Mouse (Mus musculus) MEL-GATA-1-ER (cell line): ENCODE measurements around the gene Mpzl3.
A peak's percentile ranks its signal among the peaks of the same experiment; 100 is the strongest.
"Not testable (repeated sequence)": the region's sequence is repeated elsewhere in the genome, so short reads cannot be mapped to it uniquely, and the experiment has no call there.

Source experiments
- DNase-seq: peaks from one replicate; pipeline ENCODE4 v3.0.0-alpha.2; 2012; ENCODE audit warnings: low read depth; ENCODE audit errors: extremely low read depth

Gene Mpzl3

DNA sequence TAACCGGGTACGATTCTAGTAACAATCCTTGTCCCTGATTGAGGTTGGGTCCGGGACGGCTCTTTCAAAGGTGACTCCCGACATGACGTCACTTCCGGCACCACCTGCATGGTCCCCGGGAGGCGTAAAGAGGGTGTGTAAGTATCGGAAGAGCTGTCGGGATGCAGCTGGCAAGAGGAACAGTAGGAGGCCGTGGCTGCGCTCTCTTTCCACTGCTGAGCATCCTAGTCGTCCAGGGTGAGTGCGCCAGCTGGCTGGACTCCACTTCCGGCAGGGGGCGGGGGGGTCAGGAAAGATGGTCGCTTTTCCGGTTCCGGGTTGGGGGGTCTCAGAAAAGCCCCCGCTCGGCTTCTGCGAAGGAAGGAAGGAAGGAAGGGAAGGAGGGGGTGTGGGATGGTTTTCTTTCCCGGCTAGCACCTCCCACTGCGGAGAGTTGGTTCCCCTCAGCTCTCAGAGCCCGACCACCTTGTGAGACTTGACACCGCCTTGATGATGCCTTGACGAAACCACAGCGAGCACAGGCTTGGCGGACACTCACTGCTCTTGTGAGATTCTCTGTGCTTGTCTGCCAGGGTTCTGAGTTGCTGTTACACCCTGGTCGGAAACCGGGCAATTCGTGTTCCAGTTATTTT, at the start of gene Mpzl3:
Mpzl3 (plus strand) TSS at position 105 of the 632 bp plus-strand sequence.
- DNase-seq, result no peak

- DNase-seq, result no peak
These were observed 47.6 kb upstream of the Mpzl3 start for GRCm38 (mm10) chr9:45007404-45007803.

DNA sequence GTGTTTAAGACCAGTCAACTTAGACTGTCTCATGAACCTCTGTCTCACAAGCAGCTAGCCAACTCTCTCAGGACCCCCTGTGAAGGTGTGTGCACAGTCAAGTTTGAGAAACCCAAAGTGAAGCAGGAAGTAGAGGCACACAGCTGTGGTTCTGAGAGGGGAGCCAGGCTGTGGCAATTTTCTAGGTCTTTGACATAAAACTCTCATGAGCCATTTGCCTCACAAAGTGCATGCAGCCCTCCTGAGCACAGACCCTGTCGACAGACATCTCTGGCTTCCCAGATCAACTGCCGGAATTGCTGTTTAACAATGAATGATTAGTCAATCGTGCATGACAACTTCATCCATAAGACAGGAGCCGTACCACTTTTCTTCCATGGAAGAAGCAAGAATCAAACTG, 46.6 kb upstream of the Mpzl3 start:
- DNase-seq, result no peak

GRCm38 (mm10) chr9:45009180-45010078, 45.6 kb upstream of the Mpzl3 start, which contains the start of gene Cd3e:
Gene Cd3e (minus strand): TSS chr9:45009627.
- DNase-seq, result no peak

DNA sequence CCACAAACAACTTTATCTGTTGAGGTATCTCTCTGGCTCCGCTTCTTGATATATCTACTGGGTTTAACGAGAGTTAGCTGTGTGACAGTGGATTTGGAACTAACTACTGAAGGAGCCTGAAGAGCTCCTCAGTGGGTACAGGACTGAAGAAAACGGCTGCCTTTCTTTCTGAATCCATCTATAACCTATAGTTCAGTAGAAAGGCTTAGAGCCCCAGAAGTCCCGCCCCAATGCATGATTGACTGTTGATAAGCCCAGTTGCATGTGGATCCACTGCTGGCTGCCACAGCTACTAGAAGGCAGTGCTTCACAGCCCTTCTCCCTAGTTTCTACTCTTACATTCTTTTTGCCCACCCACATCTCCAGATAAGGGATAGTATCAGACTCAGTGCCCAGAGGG, 44.5 kb upstream of the Mpzl3 start:
- DNase-seq, result no peak

DNA sequence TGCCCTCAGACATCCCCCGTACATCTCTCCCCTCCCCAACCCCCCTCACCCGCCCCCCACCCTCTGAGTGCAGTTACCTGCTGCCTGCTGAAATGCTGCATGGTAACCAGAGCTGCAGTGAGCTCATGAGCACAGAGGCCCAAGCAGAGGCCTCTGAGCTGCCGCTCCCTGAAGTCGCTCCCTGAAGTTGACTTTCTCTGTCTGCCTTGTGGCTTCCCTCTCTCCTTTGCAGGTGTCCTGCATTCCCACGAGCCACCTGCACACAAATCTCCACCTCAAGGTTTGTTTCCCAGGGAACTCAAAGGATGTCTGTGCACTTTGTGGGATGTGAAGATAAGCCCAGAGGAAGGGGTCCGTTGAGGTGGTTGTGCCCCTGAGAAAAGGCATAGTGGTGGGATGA, 43.7 kb upstream of the Mpzl3 start:
- DNase-seq, result no peak

DNA sequence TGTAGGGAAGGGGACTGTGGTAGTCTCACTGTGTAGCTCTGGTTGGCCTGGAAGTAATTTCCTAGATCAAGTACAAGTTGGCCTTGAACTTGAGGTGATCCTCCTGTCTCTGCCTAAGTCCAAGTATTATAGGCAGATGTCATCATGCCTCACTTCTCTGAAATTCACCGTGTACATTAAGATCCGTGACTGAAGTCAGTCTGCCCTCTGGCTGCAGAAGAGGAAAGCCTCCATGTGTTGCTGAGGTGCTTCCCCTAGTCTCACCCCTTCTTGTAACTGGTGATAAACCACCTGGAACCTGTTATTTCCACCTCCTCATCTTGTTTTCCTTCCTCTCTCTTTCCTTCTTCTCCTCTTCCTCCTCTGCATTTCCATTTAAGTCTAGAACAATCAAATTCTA, 40.1 kb upstream of the Mpzl3 start:
- DNase-seq, result no peak

GRCm38 (mm10) chr9:45015841-45016240, 39.1 kb upstream of the Mpzl3 start:
- no peak for DNase-seq

GRCm38 (mm10) chr9:45018031-45018430, 37.0 kb upstream of the Mpzl3 start:
- DNase-seq, result no peak

GRCm38 (mm10) chr9:45022800-45023199, 32.2 kb upstream of the Mpzl3 start:
- DNase-seq, result peak; percentile 45

- DNase-seq, result no peak
These were observed 31.3 kb upstream of the Mpzl3 start for GRCm38 (mm10) chr9:45023638-45024037.

DNA sequence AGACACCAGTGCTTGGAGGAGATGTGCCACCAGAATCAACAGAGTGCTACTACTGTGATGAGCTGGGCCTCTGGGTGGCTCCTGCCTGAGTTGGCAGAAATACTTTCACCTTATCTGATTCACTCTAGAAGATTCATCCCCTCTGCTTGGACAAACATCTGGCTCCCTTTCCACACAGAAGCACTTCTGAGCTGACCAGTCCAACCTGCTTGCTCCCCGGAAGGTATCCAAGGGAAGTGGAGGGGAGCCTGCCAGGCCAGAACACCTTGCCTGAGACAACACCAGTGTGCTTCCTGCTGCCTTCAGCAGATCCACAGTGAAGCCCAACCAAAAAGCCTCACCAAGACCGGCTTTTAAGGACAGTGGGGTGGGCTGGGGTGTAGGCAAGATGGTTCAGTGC, 30.8 kb upstream of the Mpzl3 start:
- no peak for DNase-seq

DNA sequence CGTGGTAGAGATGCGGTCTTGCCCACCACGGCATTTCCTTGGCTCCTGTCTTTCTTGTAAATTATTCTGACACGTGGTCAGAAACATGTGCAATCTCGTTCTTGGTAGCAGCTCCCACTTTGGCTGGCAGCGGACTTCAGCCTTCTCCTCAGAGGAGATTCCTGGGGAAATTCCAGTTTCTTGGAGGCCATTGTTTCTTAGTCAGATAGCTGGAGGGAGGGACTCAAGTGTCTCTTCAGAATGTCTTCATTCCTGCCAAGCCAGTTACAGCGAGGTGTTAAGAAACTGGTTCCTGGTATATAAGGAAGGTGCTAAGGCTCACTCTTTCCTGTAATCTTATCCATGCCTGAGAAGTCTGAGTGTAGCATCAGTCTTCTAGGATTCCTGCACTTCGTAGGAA, 27.6 kb upstream of the Mpzl3 start:
- no peak for DNase-seq

- DNase-seq, result no peak
These were observed 24.6 kb upstream of the Mpzl3 start for GRCm38 (mm10) chr9:45030341-45030740.

DNA sequence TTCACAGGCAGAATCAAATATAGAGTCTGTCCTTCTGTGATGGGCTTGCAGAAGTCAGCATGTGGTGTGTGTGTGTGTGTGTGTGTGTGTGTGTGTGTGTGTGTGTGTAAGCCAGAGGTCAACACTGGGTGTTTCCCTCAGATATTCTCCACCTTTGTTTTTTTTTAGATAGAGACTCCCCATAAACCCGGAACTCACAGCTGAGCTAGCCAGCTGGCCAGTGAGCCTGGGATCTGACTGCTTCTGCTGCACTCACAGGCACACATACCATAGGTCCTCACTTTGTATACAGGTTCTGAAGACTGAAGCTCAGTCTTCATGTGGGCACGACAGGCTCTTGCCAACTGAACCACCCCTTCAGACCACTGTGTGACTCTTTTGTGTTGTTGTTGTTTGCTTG, 22.7 kb upstream of the Mpzl3 start:
- no peak for DNase-seq

GRCm38 (mm10) chr9:45034526-45034925, 20.5 kb upstream of the Mpzl3 start:
- DNase-seq, result no peak

DNA sequence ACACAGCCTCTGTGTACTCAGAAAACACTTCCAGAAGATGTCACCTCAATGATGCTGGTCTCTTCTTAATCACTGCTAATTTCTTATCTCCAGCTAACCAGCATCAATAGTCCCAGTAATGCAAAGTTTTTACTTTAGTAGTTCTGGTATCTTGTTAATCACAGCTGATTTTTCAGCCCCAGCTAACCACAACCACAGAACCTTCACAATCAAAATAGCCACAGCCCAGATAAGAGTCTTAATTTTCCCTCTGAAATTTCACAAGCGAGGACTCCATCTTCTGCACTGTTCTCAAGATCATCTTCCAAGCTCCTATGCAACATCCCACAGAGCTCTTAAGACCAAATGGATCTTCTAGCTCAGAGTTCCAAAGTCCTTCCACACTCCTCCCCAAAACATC, 17.2 kb upstream of the Mpzl3 start:
- not testable (repeated sequence) for DNase-seq

- no peak for DNase-seq
These were observed 15.5 kb upstream of the Mpzl3 start, which contains the start of gene Mpzl2 for GRCm38 (mm10) chr9:45039499-45039898. Gene Mpzl2 (plus strand): TSS chr9:45039799.

- no peak for DNase-seq
These were observed 14.7 kb upstream of the Mpzl3 start for GRCm38 (mm10) chr9:45040066-45040845.

DNA sequence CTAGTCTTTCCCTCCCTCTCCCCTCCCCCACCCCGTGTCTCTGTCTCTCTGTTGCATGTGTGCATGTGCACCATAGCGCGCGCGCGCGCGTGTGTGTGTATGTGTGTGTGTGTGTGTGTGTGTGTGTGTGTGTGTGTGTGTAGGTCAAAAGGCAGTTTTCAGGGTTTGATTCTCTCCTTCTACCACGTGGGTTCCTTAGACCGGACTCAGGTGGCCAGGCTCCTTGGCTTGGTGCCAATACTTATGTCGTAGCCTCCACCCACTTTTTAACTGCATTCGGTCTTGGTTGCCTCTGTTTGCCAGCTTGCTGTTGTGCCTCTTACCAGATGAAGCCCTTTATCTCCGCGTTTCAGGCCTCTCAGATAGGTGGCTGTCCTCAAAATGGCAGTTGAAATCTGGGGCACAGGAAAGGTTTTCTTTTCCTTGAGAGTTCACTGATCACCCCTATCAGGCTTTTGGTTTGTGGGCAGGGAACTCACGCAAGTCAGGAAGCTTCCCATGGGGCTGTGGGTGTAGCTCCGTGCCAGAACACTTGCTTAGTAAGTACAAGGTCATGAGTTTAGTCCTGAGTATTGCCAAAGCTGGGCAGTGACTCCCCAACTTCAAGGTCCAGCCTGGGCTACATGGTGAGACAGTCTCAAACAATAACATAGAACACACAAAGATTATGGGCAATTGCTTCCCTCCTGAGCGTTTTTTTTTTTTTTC, 13.7 kb upstream of the Mpzl3 start:
- DNase-seq, result peak; percentile 88

DNA sequence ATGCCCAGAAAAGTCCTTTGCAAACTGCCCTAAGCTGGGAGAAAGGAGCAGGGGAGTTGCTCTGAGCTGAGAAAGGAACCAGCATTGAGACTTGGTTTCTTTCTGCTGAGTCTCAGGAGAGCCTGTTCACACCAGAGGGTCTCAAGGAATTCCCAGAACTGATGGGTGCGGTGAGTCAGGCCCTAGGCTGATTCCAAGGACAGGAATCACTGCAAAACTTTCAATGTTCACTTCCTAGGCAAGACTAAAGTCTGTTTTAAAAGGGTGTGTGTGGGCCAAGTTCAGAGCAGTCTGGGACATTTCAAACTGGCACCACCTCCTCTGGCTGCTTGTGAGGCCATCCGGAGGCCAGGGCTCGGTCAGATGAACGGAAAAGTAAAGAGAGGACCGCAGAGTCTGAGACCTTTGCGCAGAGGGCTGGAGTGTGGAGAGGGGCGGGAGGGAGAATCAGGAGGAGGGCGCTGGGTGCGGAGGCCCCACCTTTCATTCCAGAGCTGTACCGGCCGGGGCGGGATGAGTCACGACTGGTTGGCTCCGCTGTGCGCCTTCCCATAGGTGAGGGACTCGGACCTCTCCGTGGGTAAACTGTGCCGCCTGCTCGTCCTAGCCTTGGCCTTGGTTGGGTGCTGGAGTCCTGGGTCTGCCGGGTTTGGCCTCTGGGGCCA, 12.8 kb upstream of the Mpzl3 start:
- no peak for DNase-seq
